Mouse (Mus musculus) erythroblast, embryonic 14.5 days (primary cell): ENCODE measurements at regions not wholly inside any gene's neighbourhood (a gene's known extent, or its start where the extent isn't known, plus 50 kb on each side); places are given as distances from the start of the nearest gene placed in this dataset.

Experiments
- GATA1 ChIP-seq: IDR thresholded peaks from 2 replicates; pipeline ENCODE4 v1.6.1; 2012; ENCODE audit warnings: low read length, inconsistent platforms, mixed read lengths
- TAL1 ChIP-seq: IDR thresholded peaks from 3 replicates; pipeline ENCODE4 v1.6.1; 2012; ENCODE audit warnings: low read length, inconsistent platforms, mixed read lengths

DNA sequence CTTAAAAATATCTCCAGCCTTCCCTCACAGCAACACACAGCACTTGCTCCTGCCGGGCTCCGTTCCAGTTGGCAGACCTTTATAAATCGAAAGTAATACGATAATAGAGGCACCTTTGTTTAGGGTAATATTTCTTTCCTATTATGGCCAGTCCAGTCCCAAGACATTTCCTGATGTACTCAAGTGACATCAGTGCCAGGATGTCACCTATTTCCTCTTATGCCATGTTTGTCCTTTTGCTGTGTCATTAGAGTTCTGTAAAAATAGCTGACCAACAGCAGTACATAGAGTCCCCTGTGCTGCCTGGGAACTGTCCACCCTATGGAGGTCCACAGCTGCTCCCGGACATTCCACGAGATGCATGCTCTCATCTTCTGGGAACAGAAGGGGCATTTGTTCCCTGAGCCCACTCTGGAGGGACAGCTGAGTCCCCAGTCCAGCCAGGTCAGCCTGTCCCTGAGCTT lies 700.1 kb upstream of the Car8 start:
- TF ChIP-seq TAL1 (no peak), GATA1 (no peak)
